Mouse (Mus musculus): ENCODE data around the gene Prkag1.
A peak's percentile ranks its signal among the peaks of the same experiment; 100 is the strongest.
"Not testable (repeated sequence)": the region's sequence is repeated elsewhere in the genome, so short reads cannot be mapped to it uniquely, and the experiment has no call there.

The Prkag1 gene

GRCm38 (mm10) chr15:98820937-98821336 lies 10.4 kb downstream of the Prkag1 start:
- no peak for DNase-seq

- DNase-seq, result no peak
Measured at GRCm38 (mm10) chr15:98818171-98818570, 13.2 kb downstream of the Prkag1 start.

- no peak for DNase-seq
Measured at GRCm38 (mm10) chr15:98812741-98813424, 18.4 kb downstream of the Prkag1 start.

GRCm38 (mm10) chr15:98810212-98810611 lies 21.1 kb downstream of the Prkag1 start:
- not testable (repeated sequence) for DNase-seq

GRCm38 (mm10) chr15:98809390-98809789 lies 21.9 kb downstream of the Prkag1 start, which contains the start of gene Ddn:
TSS of gene Ddn (minus strand) at chr15:98809490.
- no peak for DNase-seq

- no peak for DNase-seq
Measured at GRCm38 (mm10) chr15:98808651-98809134, 22.6 kb downstream of the Prkag1 start.

GRCm38 (mm10) chr15:98807895-98808650 lies 23.2 kb downstream of the Prkag1 start:
- DNase-seq, result peak; percentile 53 to 77

- peak; percentile 19 to 31 for DNase-seq
Measured at GRCm38 (mm10) chr15:98806809-98807770, 24.2 kb downstream of the Prkag1 start.

GRCm38 (mm10) chr15:98806071-98806808 lies 25.1 kb downstream of the Prkag1 start:
- DNase-seq, result no peak

- peak; percentile 76 to 81 for DNase-seq
Measured at GRCm38 (mm10) chr15:98805324-98806040, 25.8 kb downstream of the Prkag1 start.

- peak; percentile 95 to 96 for DNase-seq
Measured at GRCm38 (mm10) chr15:98804054-98804453, 27.3 kb downstream of the Prkag1 start.

GRCm38 (mm10) chr15:98802926-98803325 lies 28.4 kb downstream of the Prkag1 start:
- no peak for DNase-seq

- DNase-seq, result peak; percentile 89 to 94
Measured at GRCm38 (mm10) chr15:98799396-98799795, 31.9 kb downstream of the Prkag1 start.

- no peak for DNase-seq
Measured at GRCm38 (mm10) chr15:98798903-98799302, 32.4 kb downstream of the Prkag1 start.

- DNase-seq, result no peak
Measured at GRCm38 (mm10) chr15:98797835-98798492, 33.4 kb downstream of the Prkag1 start.

GRCm38 (mm10) chr15:98796803-98797595 lies 34.3 kb downstream of the Prkag1 start:
- DNase-seq, result no peak

- DNase-seq, result no peak
Measured at GRCm38 (mm10) chr15:98793141-98793698, 38.1 kb downstream of the Prkag1 start.

- DNase-seq, result no peak
Measured at GRCm38 (mm10) chr15:98792233-98793020, 38.9 kb downstream of the Prkag1 start.

GRCm38 (mm10) chr15:98791771-98792170 lies 39.5 kb downstream of the Prkag1 start:
- no peak for DNase-seq
